Mouse (Mus musculus): ENCODE measurements around the gene Evx1.

Evx1 gene

GRCm38 (mm10) chr6:52313391-52314303, at the start of gene Evx1:
Gene Evx1 (plus strand): TSS chr6:52313498.
- in situ Hi-C loops (cut with MboI, MseI): loop anchor here in 1 of 2 experiments (5.0 kb wide), 1 partner anchor 71 kb away; the partner anchor contains the start of gene Hoxa10

GRCm38 (mm10) chr6:52264106-52264790, 49.0 kb upstream of the Evx1 start:
- in situ Hi-C loops (cut with MboI, MseI): loop anchor here (5.0 to 25.0 kb wide), 4 partner anchors 43 to 661 kb away; no protein-coding TSS in a partner anchor

DNA sequence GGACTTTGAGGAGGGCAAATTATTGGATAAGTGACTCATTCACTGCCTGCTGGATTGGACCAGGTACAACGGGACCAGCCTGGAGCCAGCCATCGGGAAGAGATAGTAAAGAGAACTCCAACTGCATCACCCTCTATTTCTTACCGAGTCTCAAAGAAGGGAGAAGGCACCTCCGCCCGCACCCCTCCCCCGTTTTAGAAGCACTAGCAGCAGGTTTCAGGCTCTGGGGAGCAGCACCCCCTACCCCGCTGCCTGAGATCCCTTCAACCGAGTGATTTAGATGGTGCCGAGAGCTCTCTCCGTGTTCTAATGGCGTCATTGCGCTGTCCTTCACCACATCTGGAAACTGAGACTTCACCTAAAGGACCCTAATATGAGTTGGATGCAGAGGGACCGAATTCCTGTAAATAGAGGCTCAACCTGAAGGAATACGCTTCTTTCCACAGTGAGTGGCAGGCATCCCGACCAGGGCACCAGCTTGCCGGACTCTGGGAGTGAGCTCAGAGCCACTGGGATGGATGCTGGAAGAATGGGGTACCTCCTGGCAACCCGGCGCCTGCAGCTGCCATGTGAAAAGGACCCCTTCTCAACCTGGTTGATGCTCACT, 47.9 kb upstream of the Evx1 start:
- in situ Hi-C loops (cut with MboI, MseI): loop anchor here (10.0 to 25.0 kb wide), 3 partner anchors 322 to 659 kb away; no protein-coding TSS in a partner anchor

DNA sequence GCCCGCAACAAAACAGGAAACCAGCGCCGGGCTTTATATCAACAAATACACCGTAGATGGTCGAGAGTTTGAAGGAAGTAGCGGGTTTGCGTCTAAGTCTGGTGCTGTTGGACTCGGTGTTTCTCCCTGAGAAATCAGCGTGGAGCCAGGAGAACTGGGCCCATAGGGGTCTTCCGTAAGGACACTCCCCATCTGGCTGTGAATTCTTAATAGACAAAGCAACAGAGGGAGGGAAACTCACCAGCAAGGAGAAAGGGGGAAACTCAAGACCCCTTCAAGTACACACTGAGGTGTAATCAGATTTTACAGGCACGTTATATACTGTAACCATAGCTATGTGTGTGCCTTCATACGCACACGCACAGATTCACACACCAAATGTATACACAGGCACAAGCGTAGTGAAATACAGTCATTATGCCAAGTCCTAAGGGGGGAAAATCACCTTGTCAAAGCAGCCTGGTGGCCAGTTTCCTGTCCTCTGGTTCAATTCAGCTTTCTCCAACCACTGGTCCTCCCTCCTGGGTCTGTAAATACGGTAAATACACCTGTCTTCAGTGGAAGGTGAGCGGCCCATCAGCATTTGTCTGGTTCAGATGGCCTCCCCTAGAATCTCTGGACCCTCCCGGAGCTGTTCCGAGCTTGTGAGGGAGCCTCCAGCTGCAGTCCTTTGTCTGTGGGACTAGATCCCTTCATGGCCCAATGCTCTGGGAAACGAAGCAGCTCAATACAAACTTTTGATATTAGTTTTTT, 47.2 kb upstream of the Evx1 start:
- in situ Hi-C loops (cut with MboI, MseI): loop anchor here (10.0 to 25.0 kb wide), 3 partner anchors 321 to 659 kb away; no protein-coding TSS in a partner anchor

- in situ Hi-C loops (cut with MboI, MseI): loop anchor here (10.0 to 25.0 kb wide), 3 partner anchors 321 to 658 kb away; no protein-coding TSS in a partner anchor
Observed at GRCm38 (mm10) chr6:52266666-52266985, 46.7 kb upstream of the Evx1 start.

GRCm38 (mm10) chr6:52267221-52267620, 46.1 kb upstream of the Evx1 start:
- in situ Hi-C loops (cut with MboI, MseI): loop anchor here (10.0 to 25.0 kb wide), 3 partner anchors 320 to 658 kb away; no protein-coding TSS in a partner anchor

- in situ Hi-C loops (cut with MboI, MseI): loop anchor here (10.0 to 25.0 kb wide), 3 partner anchors 320 to 657 kb away; no protein-coding TSS in a partner anchor
Observed at GRCm38 (mm10) chr6:52267691-52268090, 45.6 kb upstream of the Evx1 start.

- in situ Hi-C loops (cut with MboI, MseI): loop anchor here (10.0 to 25.0 kb wide), 3 partner anchors 319 to 656 kb away; no protein-coding TSS in a partner anchor
Observed at GRCm38 (mm10) chr6:52268341-52268740, 45.0 kb upstream of the Evx1 start.

- in situ Hi-C loops (cut with MboI, MseI): loop anchor here (10.0 to 25.0 kb wide), 3 partner anchors 319 to 656 kb away; no protein-coding TSS in a partner anchor
Observed at GRCm38 (mm10) chr6:52268756-52269155, 44.5 kb upstream of the Evx1 start.

- in situ Hi-C loops (cut with MboI, MseI): loop anchor here (25.0 kb wide), 2 partner anchors 317 to 567 kb away; no protein-coding TSS in a partner anchor
Observed at GRCm38 (mm10) chr6:52270494-52271480, 42.5 kb upstream of the Evx1 start.

- in situ Hi-C loops (cut with MboI, MseI): loop anchor here (25.0 kb wide), 2 partner anchors 314 to 564 kb away; no protein-coding TSS in a partner anchor
Observed at GRCm38 (mm10) chr6:52272766-52273655, 40.3 kb upstream of the Evx1 start.

GRCm38 (mm10) chr6:52273656-52274280, 39.5 kb upstream of the Evx1 start:
- in situ Hi-C loops (cut with MboI, MseI): loop anchor here (25.0 kb wide), 2 partner anchors 314 to 564 kb away; no protein-coding TSS in a partner anchor

GRCm38 (mm10) chr6:52274576-52274975, 38.7 kb upstream of the Evx1 start:
- in situ Hi-C loops (cut with MboI, MseI): loop anchor here (25.0 kb wide), 2 partner anchors 313 to 563 kb away; no protein-coding TSS in a partner anchor

DNA sequence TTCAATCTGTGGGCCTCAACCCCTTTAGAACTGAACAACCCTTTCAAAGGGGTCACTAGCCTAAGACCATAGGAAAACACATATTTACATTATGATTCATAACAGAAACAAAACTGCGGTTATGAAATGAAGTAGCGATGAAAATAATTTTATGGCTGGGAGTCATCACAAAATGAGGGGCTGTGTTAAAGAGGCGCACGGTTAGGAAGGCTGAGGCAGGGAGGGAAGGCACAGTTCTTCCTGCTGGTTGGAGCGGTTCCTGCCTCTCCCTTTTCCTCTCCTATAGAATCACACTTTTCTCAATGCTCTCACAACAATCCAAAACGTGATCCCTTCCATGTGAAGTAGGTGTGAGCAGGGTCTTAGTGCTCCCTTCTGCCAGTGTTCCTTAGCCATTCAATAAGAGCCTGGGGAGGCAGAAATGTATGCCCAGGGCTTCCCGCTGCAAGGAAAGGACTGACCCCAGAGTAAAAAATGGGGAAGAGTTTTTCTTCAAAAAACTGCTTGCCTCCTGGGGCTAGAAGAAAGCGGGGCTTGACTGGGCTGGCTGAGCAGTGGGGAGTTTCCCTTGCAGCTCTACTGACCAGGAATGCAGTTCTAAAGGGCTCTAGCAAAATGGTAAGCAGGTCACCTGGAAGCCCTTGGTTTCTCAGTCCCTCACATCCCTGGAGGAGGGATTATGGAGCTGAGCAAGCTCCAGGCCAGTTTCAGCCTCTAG, 37.6 kb upstream of the Evx1 start:
- in situ Hi-C loops (cut with MboI, MseI): no loop called here

DNA sequence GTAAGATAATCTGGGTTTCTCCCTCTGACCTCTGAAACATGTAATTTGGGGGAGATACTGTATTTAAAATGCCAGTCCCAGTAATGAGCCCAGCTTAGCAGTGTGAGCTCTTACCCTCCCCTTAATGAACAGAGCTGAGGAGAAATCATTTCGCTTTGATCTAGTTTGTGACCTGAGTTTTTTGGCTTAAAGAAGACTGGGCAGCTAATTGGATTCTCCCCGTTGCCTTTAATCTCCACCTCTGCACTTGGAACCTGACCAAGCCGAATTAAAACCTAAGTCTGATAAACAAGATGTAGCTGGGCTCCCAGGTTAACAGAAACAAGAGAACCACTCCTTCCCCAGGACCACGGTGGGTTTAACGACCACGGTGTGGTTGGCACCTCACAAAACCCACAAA, 36.9 kb upstream of the Evx1 start:
- in situ Hi-C loops (cut with MboI, MseI): no loop called here

DNA sequence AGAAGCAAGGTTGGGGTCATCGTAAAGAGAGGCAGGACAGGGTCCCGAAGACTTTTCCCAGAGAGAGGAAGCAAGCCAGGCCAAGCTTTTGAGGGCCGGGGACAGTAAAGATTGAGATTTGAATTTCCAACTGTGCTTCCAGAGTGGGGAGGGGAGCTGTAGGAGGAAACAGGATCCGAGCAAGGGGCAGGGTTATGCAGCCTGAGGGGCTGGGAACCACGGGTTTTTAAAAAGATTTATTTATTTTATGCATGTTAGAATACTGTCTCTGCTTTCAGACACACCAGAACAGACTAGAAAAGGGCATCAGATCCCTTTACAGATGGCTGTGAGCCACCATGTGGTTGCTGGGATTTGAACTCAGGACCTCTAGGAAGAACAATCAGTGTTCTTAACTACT, 36.4 kb upstream of the Evx1 start:
- in situ Hi-C loops (cut with MboI, MseI): no loop called here

DNA sequence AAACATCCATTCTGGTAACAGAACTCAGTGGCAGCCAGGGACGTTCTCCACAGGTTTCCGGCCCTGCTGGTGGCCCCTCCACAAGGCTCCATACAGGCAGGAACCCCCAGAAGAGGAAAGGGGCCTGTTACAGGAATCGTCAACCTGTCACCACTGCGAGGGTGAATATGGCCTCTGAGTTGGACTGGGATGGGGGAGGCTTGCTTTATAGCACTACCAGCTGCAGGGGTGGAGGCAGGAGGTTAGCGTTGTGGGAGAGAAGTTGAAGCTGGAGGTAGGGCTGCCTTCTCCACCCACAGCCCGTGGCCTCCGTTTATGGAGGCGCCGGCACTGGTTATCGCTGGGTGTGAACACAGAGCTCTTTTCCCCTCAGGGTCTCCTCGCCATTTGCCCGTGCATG, 32.2 kb upstream of the Evx1 start:
- in situ Hi-C loops (cut with MboI, MseI): no loop called here
